Mouse (Mus musculus): Measurements from ENCODE around the gene Igfbp4.

Igfbp4 gene

DNA sequence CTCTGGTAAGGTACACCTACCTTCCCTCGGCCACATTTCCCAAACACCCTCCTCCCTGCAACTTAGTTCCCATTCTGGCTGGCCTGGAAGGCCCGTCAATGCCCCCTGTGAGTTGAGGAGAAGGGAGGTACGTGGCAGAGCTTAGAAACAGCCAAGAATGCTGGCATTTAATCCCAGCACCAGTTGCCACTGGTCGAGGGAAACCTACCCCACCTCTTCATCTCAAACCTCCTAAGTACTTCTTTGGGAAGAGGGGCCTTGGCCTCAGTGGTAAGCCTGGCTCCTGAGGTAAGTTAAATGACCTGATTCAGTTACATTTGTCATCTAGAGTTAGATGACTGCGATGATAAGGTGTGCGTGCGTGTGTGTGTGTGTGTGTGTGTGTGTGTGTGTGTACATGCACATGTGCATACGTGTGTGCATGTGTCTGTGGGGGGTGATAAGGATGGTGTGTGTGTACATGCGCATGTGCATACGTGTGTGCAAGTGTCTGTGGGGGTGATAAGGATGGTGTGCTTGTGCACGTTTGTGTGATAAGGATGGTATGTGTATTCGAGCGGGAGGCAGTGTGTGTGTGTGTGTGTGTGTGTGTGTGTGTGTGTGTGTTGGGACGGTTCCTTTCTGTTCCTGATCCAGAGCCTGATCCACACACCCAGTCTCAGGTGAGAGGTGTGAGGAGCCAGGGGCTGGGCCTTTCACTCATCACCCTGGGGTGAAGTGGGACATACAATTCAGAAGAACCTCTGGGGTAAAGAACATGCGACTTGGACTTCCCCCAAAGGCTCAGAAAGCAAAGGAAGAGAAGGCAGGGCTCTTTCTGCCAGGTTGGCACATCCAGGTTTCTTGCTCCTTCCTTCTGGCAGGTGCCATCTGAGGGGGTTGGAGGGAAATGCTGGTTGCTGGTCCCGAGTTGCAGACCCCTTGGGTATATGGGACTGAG is 1.1 kb downstream of the Igfbp4 start:
- no peak for DNase-seq (ENCODE audit: low spot score in 2 of 2)

DNA sequence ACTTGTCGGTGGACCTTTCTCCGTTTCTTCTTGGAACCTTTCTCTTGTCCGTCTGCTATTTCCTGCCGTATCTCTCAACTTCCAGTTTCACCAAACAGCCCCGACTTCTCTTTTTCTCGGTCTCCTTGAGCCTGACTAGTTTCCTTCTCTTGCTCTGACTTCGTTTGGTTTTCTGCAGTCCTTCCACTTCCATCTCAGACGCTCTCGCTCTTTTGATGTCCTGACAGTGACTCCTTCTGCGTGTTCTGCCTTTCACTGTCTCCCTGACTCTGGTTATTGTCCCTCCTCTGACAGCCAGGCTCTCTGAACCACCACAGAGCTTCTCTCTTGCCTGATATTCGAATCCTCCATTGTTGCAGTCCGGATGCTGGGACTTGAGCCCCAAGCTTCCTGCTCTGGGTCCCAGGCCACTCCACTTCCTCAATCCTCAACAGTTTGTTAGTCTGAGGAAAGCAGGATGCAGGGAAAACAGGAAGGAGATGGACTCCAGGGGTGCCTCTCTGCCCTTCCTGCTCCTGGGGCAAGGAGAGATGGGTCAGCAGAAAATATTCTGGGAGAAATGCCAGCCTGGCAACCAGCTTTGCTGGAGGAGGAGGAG is 1.9 kb downstream of the Igfbp4 start:
- DNase-seq (ENCODE audit: low spot score in 2 of 2): no peak

DNA sequence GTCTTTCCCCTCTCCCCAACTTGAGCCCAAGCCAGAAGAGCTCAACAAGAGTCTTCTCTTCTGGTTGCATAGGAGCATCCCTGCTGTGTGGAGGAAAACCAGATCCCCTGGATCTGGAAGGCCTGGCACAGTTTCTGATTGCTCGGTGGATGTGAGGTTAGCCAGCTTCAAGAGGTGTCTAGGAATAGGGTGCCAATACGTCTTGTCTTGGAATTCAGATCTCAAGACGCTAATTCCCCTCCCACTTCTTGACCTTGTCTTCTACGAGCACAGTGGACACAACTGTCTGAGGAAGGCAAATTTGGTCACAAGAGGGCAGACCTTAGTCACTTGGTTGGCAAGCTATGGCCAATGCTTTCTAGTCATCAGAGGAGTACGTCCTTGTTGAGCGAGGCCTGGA is 2.6 kb downstream of the Igfbp4 start:
- no peak for DNase-seq (ENCODE audit: low spot score in 2 of 2)

DNA sequence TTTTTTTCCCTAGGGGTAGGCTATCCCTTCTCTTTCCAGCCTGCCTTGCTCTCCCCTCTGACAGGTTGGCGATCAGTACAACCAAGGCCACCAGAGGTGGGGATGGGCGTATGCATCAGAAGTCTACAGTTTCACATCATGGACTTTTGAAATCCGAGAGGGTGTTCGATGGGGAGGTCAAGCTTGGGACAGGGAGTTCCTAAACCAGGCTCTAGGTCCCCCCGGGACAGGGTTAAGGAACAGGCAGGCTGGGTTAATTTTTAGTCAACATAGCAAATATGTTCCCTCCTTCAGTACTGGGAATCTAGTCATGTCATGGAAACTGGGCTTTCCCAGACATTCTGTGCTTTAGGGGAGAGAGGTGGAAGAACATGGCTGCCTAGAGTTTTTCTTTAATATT is 3.3 kb downstream of the Igfbp4 start:
- no peak for DNase-seq (ENCODE audit: low spot score in 2 of 2)

DNA sequence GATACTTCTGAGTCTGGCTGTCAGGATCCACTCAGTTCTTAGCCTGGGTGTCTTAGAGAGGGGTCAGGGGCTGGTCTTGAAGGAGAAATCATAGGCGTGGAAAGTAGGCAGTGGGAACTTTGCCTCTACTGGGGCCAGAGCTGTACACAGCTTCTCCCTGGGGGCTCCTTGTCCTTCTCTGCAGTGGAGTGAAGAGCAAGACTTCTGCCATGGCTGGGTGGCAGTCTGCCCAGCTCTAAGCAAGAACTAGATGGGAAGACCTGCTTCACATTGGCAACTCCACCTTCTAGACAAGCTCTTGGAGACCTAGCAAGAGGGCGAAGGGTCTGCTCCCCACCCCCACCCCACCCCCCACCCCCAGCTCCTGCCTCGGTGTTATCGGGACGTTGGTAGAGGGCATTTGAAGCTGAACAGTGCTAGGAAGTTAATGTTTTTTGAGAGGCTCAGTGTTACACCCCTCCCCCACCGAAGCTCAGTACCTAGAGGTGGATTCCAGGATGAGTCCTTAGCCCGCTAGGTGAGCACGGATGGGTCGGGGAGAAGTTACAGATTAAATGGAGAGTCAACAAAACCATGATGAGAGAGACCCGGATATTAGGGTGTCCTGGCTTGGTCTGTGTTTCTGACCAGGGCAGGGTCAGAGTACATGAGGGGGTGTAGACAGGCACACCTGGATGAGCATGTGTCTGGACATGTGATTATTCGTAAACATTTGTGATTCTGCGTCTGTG is 4.3 kb downstream of the Igfbp4 start:
- DNase-seq (ENCODE audit: low spot score in 2 of 2): no peak

DNA sequence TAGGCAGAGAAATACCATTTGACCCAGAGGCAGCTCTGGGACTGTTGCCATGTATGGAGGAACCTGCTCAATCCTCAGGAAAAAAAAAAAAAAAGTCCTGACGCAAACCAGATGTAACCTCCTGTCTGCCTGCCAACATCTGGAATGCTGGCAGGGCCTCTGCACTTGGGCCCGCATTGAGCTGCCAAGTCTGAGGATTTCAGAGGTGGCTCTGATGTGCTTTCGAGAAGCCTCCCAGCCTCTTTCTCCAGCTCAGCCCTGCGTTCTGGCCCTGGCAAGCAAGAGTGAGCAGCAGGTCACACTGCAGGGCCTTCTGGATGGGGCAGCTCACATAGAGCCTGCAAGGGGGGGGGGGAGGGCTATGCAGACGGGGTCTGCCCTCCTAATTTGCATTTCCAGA is 6.1 kb downstream of the Igfbp4 start:
- DNase-seq (ENCODE audit: low spot score in 2 of 2): peak in 1 of 2 experiments; percentile 50

DNA sequence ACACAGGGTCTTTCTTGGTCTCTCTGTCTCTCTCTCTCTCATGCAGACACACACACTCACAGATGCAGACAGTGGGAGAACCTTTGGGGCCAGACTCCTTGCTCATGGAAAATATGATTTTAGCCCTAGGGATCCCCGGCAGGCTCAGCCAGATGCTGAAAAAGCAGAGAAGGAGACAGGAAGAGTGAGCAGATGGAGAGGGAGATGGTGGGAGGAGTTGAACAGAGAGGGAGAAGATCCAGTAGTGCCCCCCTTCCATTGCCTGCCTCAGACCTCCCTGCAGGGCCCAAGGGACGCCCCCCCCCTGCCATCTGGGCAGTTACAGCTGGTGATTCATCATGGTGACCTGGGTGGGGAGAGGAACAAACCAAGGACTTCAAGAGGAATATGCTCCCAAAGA is 6.6 kb downstream of the Igfbp4 start:
- no peak for DNase-seq (ENCODE audit: low spot score in 2 of 2)

DNA sequence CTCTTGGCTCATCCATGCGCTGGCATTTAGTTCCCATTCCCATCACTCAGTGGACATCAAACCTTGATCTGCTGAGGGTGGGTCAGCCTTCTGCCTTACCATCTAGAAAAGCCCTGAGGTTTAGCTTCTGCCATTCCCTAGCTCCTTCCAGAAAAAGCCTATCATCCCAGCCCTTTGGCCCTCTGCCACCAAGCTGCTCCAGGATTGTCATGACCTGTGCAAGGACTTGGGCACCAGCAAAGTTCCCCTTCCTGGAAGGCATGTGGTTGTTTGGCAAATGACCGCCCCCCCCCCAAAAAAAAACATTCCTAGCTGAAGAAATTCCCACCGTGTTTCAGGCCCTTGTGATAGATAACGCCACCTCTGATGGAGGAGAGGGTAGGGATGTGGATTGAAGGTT is 14.1 kb downstream of the Igfbp4 start:
- DNase-seq (ENCODE audit: low spot score in 2 of 2): no peak

DNA sequence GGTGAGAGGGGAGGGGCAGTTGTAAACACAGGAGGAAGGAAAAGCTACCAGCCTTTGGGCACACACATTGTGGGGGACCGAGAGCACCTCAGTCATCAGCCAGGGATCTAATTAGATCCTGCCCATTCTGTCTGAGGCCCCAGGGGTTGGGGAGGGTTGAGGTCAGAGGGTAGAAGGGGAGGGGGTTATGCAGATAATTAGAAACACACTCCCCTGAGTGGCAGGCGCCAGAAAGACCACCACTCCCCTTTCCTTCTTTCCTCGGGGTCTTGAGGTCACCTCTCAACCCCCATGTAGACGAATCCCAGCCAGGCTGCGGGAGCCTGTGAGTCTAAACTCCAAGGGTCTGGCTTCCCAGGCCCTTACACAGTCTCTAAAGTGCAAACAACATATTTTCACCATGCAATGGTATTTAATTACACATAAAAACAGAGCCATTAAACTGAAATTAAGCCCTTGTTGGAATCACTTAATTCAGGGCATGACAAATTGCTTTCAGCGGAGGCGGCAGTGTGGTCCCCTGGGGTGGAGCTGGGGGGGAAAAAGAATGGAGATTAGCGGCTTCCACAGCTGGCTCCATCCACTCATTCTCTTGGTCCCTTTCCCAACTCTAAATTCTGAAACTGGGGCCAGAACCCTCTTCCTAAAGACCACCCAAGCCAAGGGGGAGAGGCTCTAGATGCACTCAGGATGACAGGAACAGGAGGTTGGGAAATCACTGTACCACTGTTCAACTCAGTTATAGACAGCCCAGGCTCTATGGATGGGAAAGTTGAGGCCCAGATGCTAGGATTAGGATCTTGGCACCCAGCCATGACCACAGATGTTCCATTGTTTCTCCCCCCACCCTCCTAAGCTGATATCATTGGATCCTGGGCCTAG is 14.8 kb downstream of the Igfbp4 start:
- no peak for DNase-seq (ENCODE audit: low spot score in 2 of 2)

DNA sequence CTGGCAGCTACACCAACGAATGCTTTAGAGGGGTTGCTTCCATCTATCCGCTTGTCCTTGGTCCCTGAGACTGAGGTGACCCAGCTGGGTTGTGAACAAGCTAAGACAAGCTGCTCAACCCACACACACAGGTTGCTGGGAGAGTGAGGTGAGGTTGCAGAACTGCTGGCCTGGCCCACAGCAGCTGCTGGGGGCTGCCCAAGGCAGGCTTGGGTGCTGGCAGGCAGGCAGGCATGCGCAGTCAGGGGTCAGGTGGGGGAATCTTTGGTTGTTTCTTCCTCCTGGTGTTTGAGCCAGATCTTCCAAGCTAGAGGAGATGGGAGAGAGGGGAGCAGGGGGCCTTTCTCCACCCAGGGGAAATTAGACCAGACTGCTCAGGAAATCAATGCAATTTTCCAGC is 19.4 kb downstream of the Igfbp4 start:
- no peak for DNase-seq (ENCODE audit: low spot score in 2 of 2)

DNA sequence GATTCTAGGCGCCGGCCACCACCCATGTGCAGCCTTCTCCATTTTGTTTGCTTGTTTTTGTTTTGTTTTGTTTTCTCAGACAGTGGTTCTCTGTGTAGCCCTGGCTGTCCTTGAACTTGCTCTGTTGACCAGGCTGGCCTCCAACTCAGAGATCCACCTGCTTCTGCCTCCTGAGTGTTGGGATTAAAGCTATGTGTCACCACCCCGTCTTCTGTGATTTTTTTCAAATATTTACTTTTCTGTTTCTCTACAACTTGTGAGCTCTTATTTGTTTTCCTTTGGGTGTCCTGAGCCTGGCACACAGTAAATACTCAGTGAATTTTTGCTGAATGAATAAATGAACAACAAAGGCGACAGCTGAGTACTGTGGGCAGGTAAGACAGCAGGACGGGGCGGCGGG is 21.6 kb downstream of the Igfbp4 start:
- DNase-seq (ENCODE audit: low spot score in 2 of 2): no peak

DNA sequence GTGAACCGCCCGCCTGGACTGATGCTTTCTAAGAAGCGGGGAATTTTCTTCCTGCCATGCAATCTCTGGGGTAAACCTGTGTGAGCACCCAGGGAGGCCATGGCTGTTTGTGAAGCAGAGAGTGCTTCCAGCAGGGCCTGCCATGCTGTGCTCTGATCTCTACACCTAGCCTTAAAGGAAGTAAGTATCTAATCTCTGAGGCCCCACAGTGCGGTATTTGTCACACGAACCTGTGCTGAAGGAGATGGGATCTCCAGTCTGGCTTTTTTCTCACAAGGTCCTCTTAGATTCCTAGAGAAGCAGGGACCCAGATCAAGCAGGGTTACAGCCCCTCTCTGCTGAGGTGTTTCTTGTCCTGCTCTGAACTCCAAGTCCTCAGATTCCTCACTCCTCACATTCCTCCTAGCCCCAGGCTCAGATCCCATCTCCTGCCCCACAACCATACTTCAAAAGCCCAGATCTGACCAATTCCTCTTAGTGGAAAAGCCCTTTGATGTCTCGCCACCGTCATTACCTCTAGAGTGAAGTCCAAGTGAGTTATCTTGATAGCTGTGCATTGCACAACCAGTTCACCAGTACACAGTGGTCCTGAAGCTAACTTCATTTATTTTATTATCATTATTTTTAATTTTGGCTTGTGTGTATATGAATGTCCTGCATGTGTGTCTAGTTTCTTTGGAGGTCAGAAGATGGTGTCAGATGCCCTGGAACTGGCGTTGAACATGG is 22.5 kb downstream of the Igfbp4 start:
- no peak for DNase-seq (ENCODE audit: low spot score in 2 of 2)

DNA sequence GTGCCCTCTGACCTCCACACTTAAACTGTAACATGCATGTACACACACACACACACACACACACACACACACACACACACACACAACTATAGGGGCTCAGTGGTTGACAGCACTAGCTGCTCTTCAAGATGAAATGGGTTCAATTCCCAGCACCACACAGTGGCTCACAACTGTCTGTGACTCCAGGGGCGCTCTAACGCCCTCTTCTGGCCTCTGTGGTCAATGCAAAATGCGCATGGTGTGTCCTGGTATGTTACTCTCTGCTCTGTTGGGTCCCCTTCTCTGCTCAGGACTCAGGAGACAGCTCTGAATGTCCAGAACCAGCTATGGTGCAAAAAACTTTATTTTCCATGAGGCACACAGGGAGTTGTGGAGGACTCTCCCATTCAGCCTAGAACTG is 24.3 kb downstream of the Igfbp4 start:
- DNase-seq (ENCODE audit: low spot score in 2 of 2): no peak

DNA sequence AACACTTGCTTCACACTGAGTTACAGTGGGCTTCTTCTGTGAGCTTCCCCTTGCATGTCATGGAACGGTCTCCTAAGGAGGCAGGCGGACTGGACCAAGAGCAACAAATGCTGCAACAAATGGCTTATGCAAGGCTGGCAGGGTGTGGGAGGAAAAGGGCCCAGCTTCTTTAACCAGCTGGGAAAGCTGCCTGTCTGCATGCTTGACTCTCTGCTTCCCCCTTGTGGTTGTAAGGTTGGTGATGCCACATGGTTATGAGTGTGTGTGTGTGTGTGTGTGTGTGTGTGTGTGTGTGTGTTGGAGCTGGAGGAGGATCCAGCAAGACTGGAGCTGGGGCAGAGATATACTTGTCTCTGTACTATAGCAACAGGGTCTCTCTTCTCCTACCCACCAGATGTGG is 24.9 kb downstream of the Igfbp4 start:
- DNase-seq (ENCODE audit: low spot score in 2 of 2): peak in 1 of 2 experiments; percentile 78

DNA sequence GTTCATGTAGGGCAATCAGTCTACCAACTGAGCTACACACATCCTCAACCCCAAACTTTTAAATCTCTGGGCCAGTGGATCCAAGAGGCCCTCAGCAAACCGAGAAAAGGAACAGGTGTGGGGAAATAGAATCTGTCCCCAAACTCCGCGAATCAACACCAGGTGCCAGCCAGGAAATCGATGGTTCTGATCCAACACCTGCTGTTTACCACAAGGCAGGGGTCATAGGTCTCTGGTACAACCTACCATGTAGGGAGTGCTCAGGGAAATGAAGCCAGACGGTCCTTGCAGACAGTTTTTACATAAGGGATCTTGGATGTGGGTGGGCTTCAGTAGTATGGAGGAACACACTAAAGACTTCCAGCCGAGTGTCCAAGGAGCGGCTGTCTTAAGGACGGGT is 26.5 kb downstream of the Igfbp4 start:
- DNase-seq (ENCODE audit: low spot score in 2 of 2): no peak

DNA sequence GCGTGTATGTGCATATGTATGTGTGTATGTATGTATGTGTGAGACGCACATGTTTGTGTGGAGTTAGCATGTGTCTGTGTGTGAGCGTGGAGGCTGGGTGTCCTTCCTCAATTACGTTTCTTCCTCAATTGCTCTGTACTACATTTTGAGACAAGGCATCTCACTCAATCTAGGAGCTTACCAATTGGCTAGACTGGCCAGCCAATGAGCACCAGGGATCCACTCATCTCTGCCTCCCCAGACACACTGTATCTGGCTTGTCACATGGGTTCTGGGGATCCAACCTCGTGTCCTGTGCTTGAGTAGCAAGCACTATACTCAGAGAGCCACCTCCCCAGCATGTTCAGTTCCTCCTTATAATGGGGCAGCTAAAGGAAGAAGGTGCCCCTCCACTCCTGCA is 27.4 kb downstream of the Igfbp4 start:
- no peak for DNase-seq (ENCODE audit: low spot score in 2 of 2)

DNA sequence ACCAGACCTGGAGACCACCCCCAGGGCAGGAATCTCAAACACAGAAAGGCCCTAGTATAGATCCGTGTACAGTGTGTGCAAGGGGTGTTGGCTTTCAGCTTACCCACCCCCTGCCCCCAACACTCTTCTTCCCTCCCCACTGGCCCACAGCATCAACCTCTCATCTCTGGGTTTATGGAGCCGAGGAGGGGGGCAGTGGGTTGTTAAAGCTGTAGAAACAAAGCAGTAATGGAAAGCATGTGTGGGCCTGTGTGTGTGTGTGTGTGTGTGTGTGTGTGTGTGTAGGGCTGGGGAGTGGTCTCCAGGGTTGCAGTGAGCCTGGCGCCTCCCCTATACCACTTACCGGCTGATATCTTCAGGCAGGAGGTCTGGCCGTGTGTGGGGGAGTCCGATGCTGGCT is 30.8 kb downstream of the Igfbp4 start:
- DNase-seq (ENCODE audit: low spot score in 2 of 2): no peak

DNA sequence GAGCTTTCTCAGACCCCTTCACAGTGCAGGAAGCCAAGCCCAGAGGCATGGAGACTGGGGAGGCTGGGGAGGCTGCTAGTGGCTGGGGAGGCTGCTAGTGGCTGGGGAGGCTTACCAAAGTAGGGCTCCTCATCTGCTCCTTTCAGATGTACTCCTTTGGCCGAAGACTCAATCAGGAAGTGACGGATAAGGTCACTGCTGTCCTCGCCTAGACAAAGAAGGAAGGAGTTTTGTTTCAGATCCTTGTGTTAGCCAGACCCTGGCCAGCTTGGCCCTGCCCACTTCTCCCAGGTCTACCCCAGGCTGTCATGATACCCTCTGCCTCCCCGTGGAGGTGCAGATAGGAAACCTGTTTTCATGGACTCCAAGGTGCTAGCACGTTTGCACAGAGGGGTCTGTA is 32.7 kb downstream of the Igfbp4 start:
- no peak for DNase-seq (ENCODE audit: low spot score in 2 of 2)

DNA sequence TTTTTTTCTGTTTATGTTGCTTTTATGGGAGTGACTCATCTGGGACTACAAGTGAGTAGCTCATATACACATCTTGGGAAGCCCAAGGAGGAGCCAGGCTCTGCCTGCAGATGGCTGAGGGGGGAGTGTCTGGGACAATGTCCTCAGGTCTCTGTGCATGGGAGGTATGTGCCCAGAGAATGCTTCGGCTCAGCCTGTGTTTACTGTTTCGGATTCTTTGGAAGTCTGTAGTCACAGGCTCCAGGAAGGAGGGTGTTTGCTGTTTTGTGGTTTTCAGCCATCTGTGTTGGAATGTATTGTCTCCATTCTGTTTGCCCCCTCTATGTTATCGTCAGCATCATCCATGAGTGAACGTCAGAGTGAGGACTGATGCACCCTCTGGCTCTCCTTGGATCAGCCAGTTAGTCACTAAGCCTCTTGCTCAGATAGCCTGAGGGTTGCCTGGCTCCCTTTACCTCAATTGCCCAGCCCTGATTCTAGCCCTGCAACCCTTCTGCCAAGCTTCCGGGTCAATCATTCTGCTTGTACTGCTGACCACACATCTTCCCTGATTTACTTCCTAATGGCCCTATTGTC is 35.8 kb downstream of the Igfbp4 start:
- no peak for DNase-seq (ENCODE audit: low spot score in 2 of 2)

DNA sequence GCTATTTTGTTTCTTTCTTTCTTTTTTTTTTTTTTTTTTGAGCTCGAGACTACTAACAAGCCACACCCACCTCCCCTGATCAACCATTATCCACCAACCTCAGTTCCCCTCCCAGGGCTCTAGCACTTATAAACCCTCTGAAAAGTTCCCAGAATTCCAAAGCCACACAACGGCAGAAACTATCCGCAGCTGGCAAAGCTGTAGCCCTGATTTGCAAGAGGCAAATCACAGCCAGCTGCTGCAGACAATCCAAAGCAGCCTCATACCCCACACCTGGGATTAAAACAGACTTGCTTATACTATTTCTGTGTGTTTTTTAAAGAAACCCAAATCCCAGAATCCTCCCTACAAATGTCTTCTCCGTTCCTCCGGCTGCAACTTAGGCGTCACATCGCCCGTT is 36.8 kb downstream of the Igfbp4 start:
- DNase-seq (ENCODE audit: low spot score in 2 of 2): no peak

Measured in cerebellum, postnatal 4 days (tissue).